Mouse (Mus musculus): ENCODE measurements at regions not wholly inside any gene's neighbourhood (a gene's known extent, or its start where the extent isn't known, plus 50 kb on each side); places are given as distances from the start of the nearest gene placed in this dataset.
"Not testable (repeated sequence)": the region's sequence is repeated elsewhere in the genome, so short reads cannot be mapped to it uniquely, and the experiment has no call there.

DNA sequence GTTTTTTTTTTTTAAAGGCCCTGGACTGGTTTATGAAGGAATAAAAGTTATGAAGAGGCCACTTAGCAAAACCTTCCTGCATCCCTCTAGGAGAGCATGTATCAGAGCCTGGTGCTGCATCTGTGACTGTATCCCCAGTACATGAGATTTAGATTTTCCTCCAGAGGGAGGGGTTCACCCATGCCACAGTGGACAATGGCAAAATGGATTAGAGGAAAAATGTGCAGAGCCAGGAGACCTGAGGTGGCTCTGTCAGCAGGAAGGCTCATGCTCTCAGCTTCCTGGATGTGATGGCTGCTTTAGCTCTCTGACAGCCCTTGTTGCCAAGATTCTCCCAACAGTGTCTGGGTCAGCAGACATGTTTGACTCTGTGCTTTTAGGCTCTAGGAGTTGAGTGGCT lies 298.2 kb downstream of the Eipr1 start:
- in situ Hi-C loops (cut with MboI, MseI): no loop called here

- in situ Hi-C loops (cut with MboI, MseI): no loop called here
These were observed 299.1 kb downstream of the Eipr1 start for GRCm38 (mm10) chr12:29050516-29051251.

- in situ Hi-C loops (cut with MboI, MseI): no loop called here
These were observed 302.8 kb downstream of the Eipr1 start for GRCm38 (mm10) chr12:29054367-29054766.

DNA sequence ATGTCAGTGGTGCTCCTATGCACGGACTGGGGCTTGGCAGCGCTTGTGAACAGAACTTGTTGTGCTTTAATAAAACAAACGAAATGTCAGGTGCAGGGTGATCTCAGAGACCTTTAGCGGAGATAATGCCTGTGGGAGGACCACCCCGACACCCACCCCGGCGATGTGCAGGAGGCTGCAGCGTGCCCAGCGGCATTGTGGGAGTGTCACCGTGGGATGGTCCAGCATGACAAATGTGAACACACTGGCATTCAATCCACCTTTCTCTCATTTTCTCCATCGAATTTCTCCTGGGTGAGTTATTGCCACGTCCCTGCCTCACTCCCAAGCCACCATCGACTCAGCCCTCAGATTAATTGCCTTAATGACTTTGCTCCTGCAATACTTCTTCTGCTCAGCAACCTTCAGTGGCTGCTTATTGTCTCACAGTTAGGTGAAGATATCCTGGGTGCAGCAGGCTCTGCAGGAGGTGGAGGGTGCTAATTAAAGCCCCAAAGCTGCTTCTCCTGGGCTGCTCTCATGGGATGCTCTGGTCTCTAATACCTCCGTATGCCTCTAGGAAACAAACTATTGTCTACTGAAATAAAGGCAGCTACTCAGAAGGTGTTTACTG lies 310.5 kb downstream of the Eipr1 start:
- in situ Hi-C loops (cut with MboI, MseI): no loop called here

DNA sequence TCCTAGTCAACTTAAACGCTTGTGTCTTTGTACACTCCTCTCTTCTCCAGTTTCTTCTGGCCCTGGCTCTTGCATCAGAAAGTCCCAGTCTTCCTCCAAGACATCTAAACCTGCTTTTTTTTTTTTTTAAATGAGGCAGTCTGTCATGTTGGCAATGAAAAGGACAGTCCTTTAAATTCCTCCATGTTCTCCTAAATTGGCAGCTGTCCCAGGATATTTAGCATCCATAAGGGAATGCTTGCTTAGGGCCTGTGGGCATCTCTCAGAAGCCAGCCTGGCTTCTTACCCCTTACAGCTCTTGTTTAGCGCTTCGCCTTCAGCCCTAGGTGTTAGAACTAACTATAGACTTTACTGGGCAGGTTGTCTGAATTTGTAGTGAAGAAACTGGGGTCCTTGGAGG lies 311.2 kb downstream of the Eipr1 start:
- in situ Hi-C loops (cut with MboI, MseI): no loop called here

- in situ Hi-C loops (cut with MboI, MseI): no loop called here
These were observed 316.6 kb downstream of the Eipr1 start for GRCm38 (mm10) chr12:29068180-29068579.

DNA sequence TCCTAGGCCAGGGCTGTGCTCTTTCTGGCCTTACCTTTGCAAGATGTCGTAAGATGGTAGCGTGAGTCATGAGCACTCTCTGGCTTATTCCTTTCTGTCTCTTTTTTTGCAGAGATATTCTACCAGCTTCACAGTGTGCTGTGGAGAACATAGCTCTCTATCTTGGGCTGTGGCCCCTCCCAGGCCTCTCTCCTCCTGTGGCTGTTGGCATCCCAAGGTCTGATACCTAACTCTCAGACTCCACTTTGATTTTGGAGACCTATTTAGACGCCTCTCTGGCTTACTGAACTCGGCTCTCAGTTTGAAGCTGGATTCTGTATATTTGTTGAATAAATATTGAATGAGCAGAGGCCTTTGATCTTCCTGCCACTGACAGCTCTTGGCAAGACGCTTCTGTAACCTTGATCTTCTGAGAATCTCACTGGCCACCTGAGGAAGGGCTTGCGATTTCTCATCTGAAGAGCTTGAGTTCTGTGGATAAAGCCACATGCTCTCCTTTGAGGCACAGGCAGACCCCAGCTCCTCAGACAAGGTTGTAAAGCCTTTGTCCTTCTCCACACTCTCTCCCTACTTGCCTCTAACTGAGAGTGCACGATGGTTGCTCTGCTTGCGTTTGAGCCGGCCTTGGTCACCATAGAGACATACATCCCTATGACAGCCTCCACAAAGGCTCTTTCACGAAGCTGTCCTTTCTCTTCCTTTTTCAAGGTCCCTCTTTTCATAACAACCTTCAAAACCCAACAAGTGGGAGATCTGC lies 323.7 kb downstream of the Eipr1 start:
- in situ Hi-C loops (cut with MboI, MseI): no loop called here

- in situ Hi-C loops (cut with MboI, MseI): no loop called here
These were observed 325.0 kb downstream of the Eipr1 start for GRCm38 (mm10) chr12:29076606-29077005.

DNA sequence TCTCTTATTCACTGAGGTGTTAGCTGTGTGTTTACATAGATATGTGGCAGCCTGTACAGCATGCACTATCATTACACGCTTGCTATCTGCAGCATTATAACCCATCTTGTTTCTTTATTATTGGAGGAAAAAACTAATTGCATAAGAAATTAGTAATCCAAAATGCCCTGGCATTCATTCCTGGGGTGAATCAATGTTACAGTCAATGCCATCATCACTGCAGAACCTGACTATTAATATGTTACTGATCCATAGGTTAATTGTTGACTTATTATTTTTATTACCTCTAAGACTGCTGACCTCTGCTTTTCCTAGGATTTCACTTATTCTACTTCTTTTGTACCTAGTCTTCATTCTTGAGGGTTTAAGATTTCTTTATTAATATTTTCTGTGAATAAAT lies 327.4 kb downstream of the Eipr1 start:
- in situ Hi-C loops (cut with MboI, MseI): no loop called here

GRCm38 (mm10) chr12:29083426-29084221 lies 332.0 kb downstream of the Eipr1 start:
- in situ Hi-C loops (cut with MboI, MseI): no loop called here

DNA sequence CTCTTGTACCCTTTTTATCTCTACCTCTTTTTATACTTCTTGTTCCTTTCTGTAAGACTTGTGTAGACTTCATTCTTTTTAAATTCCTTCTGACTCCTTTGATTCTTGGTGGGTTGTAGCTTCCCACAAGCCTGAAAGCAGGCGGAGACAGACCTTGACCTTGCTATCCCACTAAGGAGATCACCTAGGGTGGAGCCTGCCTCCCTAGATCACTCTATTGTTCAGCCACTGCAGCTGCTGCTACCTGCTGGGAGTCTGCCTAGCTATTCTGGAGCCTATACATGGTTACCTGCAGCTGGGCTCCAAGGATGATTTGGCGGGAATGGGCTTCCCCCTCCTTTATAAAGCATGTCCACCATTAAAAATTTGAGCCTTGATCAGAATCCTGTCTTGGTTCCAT lies 335.6 kb downstream of the Eipr1 start:
- in situ Hi-C loops (cut with MboI, MseI): not testable (repeated sequence)

DNA sequence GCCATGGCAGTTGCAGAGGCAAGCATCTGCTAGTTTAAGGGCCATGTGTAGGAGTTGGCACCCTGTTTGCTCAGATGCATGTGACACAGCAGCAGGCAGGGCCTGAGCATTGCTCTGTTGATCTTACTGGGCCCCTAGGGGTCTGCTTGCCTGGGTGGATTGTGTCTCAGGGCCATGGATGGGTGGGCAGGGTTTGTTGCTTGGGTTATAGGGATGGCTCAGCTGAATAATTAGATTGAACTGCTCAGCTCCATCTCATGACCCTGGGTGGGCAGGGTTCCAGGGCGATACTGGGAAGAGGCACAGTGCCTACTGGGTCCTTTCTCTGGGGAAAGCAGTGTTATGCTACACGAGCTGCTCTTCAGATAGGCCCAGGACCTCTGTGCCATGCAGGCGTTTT lies 338.0 kb downstream of the Eipr1 start:
- in situ Hi-C loops (cut with MboI, MseI): no loop called here

GRCm38 (mm10) chr12:29090451-29090850 lies 338.8 kb downstream of the Eipr1 start:
- in situ Hi-C loops (cut with MboI, MseI): no loop called here

GRCm38 (mm10) chr12:29095406-29096032 lies 343.9 kb downstream of the Eipr1 start:
- in situ Hi-C loops (cut with MboI, MseI): no loop called here

DNA sequence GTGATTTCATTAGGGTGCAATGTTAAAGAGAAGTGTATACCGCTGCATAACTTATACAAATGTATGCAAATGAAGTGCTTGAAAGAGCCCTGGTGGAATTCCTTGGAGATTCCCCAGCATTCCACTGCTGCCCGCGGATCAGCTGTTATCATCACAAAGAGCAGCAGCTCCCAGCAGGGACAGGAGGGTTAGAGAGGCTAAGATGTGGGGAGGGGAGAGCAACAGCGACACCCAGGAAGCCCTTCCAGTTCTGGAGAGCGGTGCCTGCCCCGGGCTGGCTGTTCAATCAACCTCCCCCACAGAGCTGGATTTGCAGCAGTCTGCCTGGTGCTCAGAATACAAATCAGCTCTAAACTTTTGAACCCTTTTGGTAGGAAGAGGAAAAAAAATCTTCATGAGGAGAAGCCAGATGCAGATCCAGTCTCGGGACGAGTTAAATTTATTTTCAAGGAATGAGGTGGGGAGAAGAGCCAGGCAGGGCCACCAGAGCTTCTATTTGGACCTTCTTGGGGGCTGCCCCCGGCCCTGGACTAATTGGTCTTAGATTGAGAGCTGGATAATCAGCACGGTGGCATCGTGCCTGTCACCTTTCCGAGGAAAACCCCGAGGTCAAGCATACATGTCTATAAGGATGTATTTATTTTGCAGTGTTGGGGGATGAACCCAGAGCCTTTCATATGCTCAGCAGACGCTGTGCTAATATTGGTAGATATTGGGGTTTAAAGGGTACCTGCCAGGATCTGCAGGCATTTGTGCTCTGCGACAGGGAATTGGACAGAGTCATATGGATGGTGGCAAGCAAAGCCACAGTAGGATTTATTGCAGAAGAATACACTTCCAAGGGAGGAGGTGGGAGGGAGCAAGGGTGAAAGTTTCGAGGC lies 344.7 kb downstream of the Eipr1 start:
- in situ Hi-C loops (cut with MboI, MseI): no loop called here

DNA sequence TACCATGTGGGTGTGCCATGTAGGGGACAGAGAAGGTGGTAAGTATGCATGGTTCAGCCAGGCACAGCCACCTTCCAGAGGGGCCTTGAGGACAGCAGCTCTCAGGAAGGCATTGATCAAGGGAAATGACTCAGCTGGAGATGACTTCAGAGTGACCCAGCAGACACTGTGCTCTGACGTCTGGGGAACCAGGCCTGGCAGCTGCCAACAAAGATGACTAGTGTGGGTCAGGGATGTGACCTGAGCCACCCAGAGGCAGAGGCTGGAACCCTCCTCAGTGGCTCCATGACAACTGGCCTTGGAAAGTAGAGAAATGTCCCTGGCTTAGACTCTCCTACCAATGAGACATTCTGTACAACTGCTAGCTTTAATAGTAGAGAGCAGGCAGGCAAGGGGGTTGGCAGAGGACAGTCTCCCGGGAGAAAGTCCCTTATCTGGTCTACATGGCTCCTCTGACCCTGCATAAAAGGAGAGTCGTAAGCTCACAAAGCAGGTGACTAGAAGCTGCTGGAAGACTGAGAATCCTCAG lies 348.5 kb downstream of the Eipr1 start:
- in situ Hi-C loops (cut with MboI, MseI): no loop called here

GRCm38 (mm10) chr12:29106893-29107719 lies 355.5 kb downstream of the Eipr1 start:
- in situ Hi-C loops (cut with MboI, MseI): no loop called here

DNA sequence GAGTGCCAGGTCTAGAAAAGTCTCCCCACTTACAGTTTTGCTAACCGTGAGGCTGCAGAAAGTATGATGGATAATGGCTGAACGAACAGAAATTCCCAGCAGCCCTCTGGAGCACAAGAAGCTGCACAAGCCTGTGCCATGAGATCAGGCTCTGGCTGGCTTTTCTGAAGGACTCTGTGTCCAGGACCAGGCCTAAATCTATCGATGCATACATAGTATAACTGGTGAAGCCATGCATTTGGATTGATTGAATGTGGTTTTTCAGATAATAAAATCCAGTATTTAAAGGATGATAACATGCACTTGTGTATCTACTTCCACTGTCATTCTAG lies 356.1 kb downstream of the Eipr1 start:
- in situ Hi-C loops (cut with MboI, MseI): no loop called here

GRCm38 (mm10) chr12:29118336-29118735 lies 366.7 kb downstream of the Eipr1 start:
- in situ Hi-C loops (cut with MboI, MseI): no loop called here
